Mouse (Mus musculus) thymus, postnatal 0 days (tissue): Measurements from ENCODE around the gene Smarcad1. TPM values are rescaled to one million over a fixed set of nuclear protein-coding genes. Genes with fewer than 3 reads are reported as not detected.
"Not testable (repeated sequence)": the region's sequence is repeated elsewhere in the genome, so short reads cannot be mapped to it uniquely, and the experiment has no call there.

Experiments used
- DNase-seq: peaks from one replicate; pipeline ENCODE4 v3.0.0-alpha.2; 2015; ENCODE audit warnings: low spot score
- polyA plus RNA-seq: library from polyadenylated mRNA; unstranded; fragments of >200 nt; fragmentation: Nextera tagmentation; extraction: Ambion mirVana; gene quantifications from 2 replicates; pipeline ENCODE4 v1.2.1, GENCODE M21; 2015

Gene Smarcad1
- 77.8 and 96.3 TPM in 2 replicates for polyA plus RNA-seq

DNA sequence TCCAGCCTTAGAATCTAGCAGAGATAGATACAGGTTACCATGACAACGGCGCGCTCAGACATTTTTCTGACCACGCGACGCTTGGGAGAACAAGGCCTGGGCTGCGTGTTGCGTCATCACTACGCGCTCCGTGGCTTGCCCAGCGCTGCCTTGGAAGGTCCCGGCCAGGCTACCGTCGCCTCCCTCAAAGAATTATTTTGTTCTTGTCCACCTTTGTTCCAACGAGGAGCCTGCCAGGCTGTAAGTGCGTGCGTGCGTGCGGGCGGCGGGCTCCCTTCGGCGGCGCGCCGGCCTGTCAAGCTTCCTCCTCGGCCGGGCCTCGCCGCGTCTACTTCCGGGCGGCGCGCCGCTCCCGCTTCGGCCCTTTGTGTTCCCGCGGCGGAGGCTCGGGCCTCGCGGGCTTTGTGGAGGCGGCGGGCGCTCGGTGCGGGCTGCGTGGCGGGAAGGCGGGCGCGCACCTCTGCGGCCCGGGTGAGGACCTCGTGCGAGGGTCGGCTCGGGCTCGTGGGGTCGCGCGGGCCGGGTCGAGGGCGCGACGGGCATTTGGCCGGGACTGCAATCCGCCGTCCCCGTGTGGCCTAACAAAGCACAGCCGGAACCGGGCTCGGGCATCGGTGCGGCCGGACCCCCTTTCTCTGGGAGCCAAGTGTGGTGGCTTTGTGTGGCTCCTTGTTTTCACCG, at the start of gene Smarcad1:
Smarcad1 (plus strand) TSS at position 93 of the 681 bp plus-strand sequence.
- peak; percentile 86 for DNase-seq

- peak; percentile 5 for DNase-seq
Observed at GRCm38 (mm10) chr6:64996824-64997421, 45.5 kb upstream of the Smarcad1 start.

DNA sequence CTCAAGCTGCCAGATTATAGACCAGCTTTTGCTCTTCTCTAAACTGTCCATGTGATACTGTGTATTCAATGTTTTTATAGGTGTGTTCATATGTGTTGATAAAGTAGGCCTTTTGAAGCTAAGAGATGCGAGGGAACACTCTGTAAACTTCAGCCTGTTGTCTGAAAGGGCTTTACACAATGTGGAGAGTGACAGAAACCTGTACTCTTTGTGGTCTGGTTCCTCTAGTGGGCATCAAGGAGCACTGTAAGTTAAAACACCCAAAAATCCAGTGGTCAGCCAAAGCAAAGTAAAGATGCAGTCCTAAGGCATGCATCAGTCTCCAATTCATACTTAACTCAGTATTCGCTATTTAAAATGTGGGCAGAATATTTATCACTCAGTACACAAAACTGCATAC, 44.6 kb upstream of the Smarcad1 start:
- no peak for DNase-seq

DNA sequence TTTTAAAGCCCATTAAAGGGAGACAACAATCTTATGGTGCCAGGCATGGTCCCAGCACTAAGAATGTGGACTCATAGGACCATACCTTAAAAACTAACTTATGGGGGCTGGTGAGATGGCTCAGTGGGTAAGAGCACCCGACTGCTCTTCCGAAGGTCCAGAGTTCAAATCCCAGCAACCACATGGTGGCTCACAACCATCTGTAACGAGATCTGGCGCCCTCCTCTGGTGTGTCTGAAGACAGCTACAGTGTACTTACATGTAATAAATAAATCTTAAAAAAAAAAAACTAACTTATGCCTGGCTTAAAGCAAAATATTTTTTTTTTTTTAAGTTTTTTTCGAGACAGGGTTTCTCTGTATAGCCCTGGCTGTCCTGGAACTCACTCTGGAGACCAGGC, 41.6 kb upstream of the Smarcad1 start:
- not testable (repeated sequence) for DNase-seq

GRCm38 (mm10) chr6:65002196-65002595, 40.2 kb upstream of the Smarcad1 start:
- no peak for DNase-seq

DNA sequence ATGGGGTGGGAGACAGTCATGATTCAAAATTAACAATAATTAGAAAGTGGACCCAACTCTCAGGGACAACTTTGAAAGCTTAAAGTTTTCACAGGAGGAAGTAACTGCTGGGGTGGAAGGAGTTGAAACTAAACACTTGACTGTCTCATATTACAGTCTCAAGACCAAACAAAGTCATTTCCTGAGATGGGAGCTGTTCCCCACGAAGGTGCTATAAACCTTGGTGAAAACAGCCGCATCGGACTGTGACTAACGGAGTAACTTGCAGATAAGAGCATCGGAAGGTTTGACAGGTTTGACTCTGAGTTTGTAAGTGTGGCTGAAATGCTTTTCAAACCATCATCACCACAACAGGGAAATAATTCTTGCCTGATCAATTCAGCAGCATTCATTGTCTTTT, 33.5 kb upstream of the Smarcad1 start:
- no peak for DNase-seq

GRCm38 (mm10) chr6:65011444-65011990, 30.9 kb upstream of the Smarcad1 start:
- DNase-seq, result no peak

GRCm38 (mm10) chr6:65012142-65012541, 30.2 kb upstream of the Smarcad1 start:
- DNase-seq, result no peak

DNA sequence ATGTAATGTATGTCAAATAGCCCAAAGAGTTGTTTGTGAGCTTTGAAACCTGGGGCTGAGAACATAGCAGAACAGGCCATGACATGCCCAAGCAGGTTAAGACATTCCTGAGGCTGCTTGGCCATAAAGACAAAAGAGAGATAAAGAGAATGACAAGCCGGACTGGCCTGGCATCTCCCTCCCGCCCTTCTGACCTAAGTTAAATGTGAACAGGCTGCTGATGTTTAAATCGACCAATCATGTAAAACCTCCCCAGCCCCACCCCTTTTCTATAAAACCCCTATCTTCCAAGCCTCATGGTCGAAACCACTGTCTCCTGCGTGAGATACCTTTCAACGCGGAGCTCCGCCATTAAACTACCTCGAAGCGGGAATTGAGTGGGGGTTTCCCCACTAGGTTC, 24.8 kb upstream of the Smarcad1 start:
- no peak for DNase-seq

GRCm38 (mm10) chr6:65018966-65019365, 23.4 kb upstream of the Smarcad1 start:
- DNase-seq, result not testable (repeated sequence)

- DNase-seq, result no peak
Observed at GRCm38 (mm10) chr6:65021883-65022282, 20.5 kb upstream of the Smarcad1 start.

DNA sequence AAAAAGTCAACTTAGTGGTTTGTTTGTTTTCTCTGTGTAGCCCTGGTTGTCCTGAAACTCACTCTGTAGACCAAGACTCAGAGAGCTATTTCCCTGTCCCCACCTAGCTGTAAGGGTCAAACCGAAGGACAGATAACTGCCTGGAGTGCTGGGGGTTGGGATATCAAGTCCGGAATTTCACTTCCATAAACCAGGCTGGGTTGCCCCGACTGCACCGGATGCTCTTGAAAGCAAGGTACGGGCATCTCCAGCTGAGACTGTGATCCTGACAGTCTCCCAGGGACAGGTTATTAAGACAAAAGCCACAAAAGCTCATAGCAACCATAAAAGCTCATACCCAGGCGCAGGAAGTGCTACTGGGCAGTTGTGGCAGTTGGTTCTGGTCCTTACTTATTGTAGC, 19.3 kb upstream of the Smarcad1 start:
- no peak for DNase-seq

DNA sequence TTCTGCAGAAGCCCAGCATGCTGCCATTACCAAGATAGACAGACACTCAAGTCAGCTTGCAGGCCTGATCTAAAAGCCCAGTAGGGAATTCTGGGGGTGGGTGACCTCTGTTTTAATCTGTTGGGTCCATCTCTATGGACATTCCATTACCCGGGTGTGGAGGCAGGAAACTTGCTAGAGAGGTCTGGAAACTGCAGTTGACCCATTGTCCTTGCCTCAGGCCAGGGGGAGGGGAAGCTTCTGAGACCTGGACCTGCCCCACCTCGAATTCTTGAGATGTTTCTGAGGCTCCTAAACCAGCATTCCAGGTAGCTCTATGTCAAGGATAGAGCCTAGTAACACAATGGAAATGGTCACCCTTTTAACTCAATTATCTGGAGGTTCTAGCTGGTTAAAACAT, 17.7 kb upstream of the Smarcad1 start:
- no peak for DNase-seq

DNA sequence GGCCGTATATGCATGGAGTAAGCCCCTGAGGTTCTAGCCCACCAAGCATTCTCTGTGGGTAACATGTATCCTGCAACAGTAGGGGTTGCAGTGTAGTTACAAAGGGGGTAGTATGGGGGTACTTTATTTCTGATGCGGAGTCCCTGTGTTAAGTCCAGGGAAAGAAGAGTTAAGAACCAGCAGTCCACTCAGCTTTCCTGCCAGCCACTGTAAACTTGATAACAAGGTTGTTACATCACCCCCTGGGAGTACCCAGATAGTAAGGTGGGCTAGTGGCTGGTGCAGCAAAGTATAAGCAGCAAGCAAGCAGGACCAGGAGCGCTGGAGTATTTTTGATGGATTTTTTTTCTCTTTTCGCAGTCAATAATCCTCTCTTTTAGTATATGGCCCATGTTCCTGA, 17.3 kb upstream of the Smarcad1 start:
- no peak for DNase-seq

GRCm38 (mm10) chr6:65034661-65035060, 7.7 kb upstream of the Smarcad1 start:
- no peak for DNase-seq

GRCm38 (mm10) chr6:65035469-65035868, 6.9 kb upstream of the Smarcad1 start:
- no peak for DNase-seq

- DNase-seq, result peak; percentile 2
Observed at GRCm38 (mm10) chr6:65041932-65042331, 451 bp upstream of the Smarcad1 start.

- peak; percentile 27 for DNase-seq
Observed at GRCm38 (mm10) chr6:65043241-65043640, 858 bp downstream of the Smarcad1 start.

DNA sequence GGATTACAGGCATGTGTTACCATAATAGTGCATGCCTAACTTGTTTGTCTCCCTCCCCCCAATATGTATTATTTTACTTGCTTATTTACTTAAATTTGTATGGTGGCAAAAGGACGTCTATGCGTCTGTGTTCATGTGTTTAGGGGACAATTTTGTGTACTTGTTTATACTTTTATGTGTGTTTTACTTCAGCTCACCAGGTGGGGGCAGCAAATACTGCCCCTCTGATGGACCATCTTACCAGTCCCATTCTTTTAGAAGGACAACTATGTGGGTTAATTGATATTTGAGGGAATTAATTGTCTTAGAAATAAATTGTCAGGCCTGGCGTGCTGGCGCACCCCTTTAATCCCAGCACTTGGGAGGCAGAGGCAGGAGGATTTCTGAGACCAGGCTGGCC, 6.7 kb downstream of the Smarcad1 start:
- no peak for DNase-seq

- DNase-seq, result no peak
Observed at GRCm38 (mm10) chr6:65056620-65057019, 14.2 kb downstream of the Smarcad1 start.

DNA sequence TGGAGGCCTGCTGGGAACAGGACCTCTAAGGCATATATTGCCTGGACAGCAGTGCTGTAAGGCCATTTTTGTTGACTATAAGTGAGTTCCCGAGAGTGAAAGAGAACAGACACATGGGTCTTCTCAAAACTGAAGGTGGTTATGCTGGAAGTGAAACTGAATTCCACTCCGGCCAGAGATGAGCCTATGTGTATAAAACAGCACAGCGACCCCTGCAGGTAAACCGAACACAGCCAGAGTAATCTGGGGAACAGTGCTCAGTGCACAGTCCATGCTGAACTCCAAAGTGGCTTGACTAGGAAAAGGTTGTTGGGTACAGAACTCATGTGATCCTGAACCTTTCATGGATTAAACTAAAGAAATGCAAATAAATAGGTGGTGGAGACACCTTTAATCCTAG, 14.8 kb downstream of the Smarcad1 start:
- not testable (repeated sequence) for DNase-seq

DNA sequence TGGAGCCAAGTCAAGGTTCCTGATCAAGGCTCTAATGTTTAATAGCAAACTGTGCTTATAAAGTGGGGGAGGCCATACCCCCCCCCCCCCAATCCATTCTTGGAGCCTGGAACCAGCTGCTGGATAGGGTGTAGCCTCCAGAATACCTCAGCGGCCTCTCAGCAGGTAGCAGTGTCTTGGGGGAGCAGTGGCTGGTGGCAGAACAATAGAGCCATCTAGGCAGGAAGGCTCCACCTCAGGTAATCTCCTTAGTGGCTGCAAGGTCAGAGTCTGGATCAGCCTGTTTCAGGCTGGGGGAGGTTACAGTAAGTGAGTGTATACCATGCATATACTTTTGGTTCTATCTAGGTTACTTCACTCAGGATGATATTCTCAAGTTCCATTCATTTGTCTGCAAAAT, 18.7 kb downstream of the Smarcad1 start:
- no peak for DNase-seq

- DNase-seq, result no peak
Observed at GRCm38 (mm10) chr6:65075201-65075600, 32.8 kb downstream of the Smarcad1 start.
